Mouse (Mus musculus) bone marrow macrophage, adult 2 months (primary cell): ENCODE measurements at regions not wholly inside any gene's neighbourhood (a gene's known extent, or its start where the extent isn't known, plus 50 kb on each side); places are given as distances from the start of the nearest gene placed in this dataset.

Experiments
- H3K27ac ChIP-seq: 2 replicates; pipeline ENCODE4 v1.5.1; 2012; ENCODE audit warnings: low read depth, low read length; ENCODE audit not compliant: insufficient read depth
- H3K4me1 ChIP-seq: 2 replicates; pipeline ENCODE4 v1.6.1; 2012; ENCODE audit warnings: low read length; ENCODE audit not compliant: control insufficient read depth, insufficient read depth
- H3K4me3 ChIP-seq: 2 replicates; pipeline ENCODE4 v1.5.1; 2012; ENCODE audit warnings: mild to moderate bottlenecking, low read length, moderate library complexity; ENCODE audit not compliant: insufficient read depth
- CTCF ChIP-seq: IDR thresholded peaks from 2 replicates; pipeline ENCODE4 v1.5.1; 2012; ENCODE audit warnings: low read depth, mild to moderate bottlenecking, low read length, moderate library complexity
- POLR2A ChIP-seq: IDR thresholded peaks from 2 replicates; pipeline ENCODE4 v1.6.1; 2012; ENCODE audit warnings: mild to moderate bottlenecking, low read depth, low read length, borderline replicate concordance

- Histone ChIP-seq H3K4me1 (no peaks in the 10 kb centered on the region), H3K27ac (no peak overlapping the region), H3K4me3 (no peak overlapping the region)
- TF ChIP-seq CTCF (no peak), POLR2A (no peak)
These were observed 74.7 kb upstream of the Ssbp2 start for GRCm38 (mm10) chr13:91385393-91385792.

DNA sequence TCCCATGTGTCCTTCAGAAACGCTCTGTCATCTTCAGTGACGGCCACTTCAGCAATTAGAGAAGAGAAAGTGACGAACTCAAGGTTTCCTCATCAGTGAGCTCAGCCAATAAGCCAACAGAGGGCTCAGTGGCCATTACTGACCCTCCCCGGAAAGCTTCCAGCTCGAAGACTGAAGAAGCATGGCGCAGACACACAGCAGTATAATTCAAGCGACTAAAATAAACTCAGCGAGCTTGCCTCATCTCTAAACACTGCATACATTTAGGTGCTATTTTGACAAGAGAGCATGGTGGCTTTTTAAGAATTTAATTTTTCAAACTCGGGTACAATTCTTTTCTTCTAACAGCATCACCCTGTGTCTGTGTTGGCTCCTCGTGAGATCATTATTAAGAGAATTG is 72.2 kb upstream of the Ssbp2 start:
- H3K4me1 ChIP-seq = no peaks in the 10 kb centered on the region
- no peak overlapping the region for H3K4me3 ChIP-seq
- H3K27ac ChIP-seq = no peak overlapping the region
- no peak for TF ChIP-seq CTCF
- TF ChIP-seq POLR2A = no peak

- Histone ChIP-seq H3K4me3 (no peak overlapping the region), H3K27ac (no peak overlapping the region), H3K4me1 (no peaks in the 10 kb centered on the region)
- TF ChIP-seq POLR2A (no peak), CTCF (no peak)
These were observed 56.5 kb upstream of the Ssbp2 start for GRCm38 (mm10) chr13:91403632-91404031.

DNA sequence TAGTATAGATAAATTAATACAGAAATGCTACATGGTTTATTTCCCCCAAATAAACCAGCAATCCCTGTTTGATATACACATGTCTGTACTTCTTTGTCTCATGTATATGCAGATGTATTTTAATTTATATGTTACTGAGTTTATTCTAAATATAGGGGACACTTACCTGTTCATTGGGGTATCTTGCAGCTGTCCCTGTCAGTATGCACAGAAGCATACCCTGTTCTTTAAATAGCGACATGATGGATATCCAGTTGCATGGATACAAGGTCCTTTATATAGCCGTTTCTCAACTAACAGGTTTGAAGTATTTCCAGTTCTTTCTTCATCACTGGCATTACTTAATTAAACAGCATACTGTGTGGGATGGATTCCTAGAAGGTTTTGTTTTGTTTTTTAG is 55.1 kb upstream of the Ssbp2 start:
- no peak overlapping the region for H3K27ac ChIP-seq
- H3K4me3 ChIP-seq = no peak overlapping the region
- no peak for TF ChIP-seq POLR2A
- no peak for TF ChIP-seq CTCF
- no peaks in the 10 kb centered on the region for H3K4me1 ChIP-seq

DNA sequence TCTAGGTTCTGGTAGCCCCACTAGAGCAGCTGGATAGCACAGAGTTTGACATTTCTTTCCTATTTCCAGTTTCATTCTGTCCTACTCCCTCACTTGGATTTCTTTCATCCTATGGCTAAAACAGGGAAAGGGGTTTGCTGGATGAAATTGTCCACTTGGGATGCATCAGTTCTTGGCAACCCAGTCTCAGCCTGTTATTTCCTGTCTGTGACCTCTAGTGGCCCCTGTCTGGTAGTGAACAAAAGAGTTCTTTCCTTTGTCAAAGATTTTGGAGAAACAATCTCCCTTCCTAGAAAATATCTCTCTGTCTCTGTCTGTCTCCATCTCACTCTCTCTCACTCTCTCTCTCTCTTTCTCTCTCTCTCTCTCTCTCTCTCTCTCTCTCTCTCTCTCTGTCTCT is 50.0 kb upstream of the Ssbp2 start:
- TF ChIP-seq CTCF (no peak), POLR2A (no peak)
- Histone ChIP-seq H3K4me3 (no peak overlapping the region), H3K4me1 (no peaks in the 10 kb centered on the region), H3K27ac (no peak overlapping the region)
